Mouse (Mus musculus) 3134 (cell line): Measurements from ENCODE around the gene Pheta1.
A peak's percentile ranks its signal among the peaks of the same experiment; 100 is the strongest.

ENCODE experiments used
- DNase-seq: peaks from one replicate; pipeline ENCODE4 v3.0.0-alpha.2; 2011; ENCODE audit warnings: low spot score; ENCODE audit not compliant: insufficient read length; ENCODE audit errors: extremely low read depth

Gene Pheta1

GRCm38 (mm10) chr5:121848743-121849142 lies at the start of gene Pheta1:
Pheta1 (plus strand) TSS chr5:121848984.
- peak; percentile 87 for DNase-seq

GRCm38 (mm10) chr5:121807186-121807585 lies 41.6 kb upstream of the Pheta1 start:
- no peak for DNase-seq

GRCm38 (mm10) chr5:121808202-121808601 lies 40.6 kb upstream of the Pheta1 start:
- DNase-seq: no peak

DNA sequence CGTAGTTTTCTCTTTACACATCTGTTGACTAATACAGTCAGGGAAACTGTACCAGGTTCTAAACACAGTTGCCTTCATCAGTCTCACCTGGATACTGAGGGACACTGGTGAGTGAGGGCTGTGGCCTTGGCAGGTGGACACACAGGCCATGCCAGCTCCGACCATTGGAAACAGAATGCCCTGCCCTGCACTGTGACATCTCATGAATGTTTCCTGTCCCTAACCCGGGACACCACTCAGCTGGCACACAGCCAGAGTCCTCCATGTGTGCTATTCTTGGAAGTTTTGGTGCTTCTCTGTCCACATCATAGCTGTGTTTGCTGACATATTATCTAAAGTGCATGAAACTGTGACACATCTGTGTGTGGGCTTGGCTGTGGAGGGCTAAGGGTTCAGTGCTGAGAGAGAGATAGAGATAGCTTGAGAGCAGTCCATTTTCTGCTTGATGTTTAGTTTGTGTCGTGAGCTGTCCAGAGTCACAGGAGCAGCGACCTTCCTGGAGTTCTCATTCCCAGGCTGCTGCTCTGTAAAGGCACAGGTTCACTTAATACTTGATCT lies 39.0 kb upstream of the Pheta1 start:
- DNase-seq: no peak

DNA sequence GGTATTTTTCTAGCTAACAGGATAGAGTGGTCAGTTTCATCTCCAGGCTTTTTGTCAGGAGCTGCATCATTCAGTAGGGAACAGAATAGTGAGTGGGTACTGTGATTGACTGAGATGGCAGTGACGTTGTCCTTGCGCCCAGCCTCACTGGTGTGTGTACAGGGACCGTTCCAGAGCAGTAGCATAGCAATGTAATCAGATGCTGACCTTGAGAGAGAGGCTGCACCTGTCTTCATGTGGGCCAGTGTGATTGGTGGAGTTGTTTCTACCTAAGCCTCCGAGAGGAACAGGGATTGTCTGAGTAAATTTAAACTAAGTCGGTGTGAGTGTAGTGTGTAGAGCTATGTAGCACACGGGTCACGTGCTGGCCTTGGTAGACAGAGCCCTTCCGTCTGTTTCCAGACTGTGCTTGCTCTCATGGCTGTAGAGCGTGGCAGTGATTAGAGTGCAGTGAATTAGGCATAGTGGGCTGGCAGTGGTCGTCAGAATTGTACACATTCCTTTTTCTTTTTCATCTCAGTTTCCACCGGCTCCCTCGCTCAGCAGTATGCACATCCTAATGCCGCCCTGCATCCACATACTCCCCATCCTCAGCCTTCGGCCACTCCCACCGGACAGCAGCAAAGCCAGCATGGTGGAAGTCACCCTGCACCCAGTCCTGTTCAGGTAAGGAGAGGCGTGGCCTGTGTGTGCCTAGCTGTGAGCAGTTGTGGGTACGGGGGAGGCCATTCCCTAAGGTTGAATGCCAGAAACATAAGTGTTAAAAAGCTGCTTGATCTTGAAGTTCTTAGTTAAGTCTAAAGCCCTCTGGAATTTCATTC lies 38.2 kb upstream of the Pheta1 start:
- no peak for DNase-seq

- no peak for DNase-seq
These were observed 37.3 kb upstream of the Pheta1 start for GRCm38 (mm10) chr5:121811485-121811931.

- DNase-seq: no peak
These were observed 36.1 kb upstream of the Pheta1 start for GRCm38 (mm10) chr5:121812526-121813243.

- DNase-seq: no peak
These were observed 35.0 kb upstream of the Pheta1 start for GRCm38 (mm10) chr5:121813744-121814143.

DNA sequence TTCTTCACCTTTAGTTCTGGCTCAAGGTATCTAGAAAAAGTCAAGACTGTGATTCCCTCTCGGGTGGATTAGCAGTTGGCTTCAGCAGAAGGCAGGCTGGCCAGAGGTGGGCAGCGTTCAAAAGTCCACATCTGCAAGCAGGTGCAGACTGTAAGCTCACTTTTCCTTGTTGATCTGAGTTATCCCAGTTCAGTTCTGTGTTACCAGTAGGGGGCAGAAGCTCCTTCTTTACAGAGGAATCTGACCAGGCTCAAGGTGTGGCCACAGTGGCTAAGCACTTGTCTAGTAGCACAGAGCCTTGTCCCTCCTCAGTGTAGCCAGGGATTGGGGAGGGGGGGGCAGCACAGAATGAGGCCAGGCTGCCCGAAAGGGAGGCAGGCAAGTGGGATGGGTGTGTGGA lies 33.7 kb upstream of the Pheta1 start:
- DNase-seq: peak; percentile 47

DNA sequence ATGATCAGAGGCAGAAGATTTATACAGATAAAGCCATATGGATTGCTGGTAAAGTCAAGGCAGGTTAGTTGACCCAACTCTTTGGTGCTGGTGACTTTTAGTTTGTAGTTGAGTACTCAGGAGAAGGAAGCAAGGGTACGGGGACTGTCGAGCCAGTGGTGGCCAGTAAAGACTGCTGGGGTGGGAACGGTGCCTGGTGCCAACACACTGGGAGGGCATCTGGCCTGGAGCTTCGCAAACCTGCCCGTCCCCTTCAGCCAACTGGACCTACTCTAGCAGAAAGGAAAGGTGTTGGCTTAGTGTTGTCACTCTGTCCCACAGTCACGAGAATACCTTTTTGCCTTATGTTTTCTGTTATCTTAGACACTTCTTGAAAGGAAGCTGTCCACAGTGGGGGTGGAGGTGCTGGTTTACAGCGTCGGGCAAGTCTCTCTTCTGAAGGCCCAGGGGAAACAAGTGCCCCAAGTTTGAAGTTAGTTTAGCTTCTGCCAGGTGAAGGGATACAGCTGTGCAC lies 32.9 kb upstream of the Pheta1 start:
- no peak for DNase-seq

GRCm38 (mm10) chr5:121816611-121817010 lies 32.2 kb upstream of the Pheta1 start:
- no peak for DNase-seq

GRCm38 (mm10) chr5:121817551-121817950 lies 31.2 kb upstream of the Pheta1 start:
- DNase-seq: no peak

DNA sequence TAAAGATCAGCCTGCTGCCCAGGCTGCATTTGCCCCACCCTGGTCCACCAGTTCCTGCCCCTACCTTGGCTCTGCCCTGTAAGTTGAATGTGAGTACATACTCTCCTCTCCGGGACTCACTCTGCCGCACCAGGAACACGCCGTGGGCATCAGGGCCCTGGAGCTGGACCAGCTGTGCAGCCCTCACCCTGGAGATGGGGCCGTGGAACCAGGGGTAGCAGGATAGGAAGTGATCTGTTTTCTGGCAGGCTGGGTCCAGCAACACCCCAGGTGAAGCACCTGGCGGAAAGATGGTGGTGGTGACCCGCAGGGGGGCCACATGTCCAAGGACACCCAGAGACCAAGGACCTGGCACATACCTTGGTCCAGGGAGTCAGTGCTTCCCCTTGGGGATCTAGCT lies 30.4 kb upstream of the Pheta1 start:
- DNase-seq: no peak

- DNase-seq: no peak
These were observed 29.9 kb upstream of the Pheta1 start for GRCm38 (mm10) chr5:121818862-121819261.

- no peak for DNase-seq
These were observed 29.2 kb upstream of the Pheta1 start for GRCm38 (mm10) chr5:121819559-121819958.

GRCm38 (mm10) chr5:121820161-121820560 lies 28.6 kb upstream of the Pheta1 start:
- no peak for DNase-seq

DNA sequence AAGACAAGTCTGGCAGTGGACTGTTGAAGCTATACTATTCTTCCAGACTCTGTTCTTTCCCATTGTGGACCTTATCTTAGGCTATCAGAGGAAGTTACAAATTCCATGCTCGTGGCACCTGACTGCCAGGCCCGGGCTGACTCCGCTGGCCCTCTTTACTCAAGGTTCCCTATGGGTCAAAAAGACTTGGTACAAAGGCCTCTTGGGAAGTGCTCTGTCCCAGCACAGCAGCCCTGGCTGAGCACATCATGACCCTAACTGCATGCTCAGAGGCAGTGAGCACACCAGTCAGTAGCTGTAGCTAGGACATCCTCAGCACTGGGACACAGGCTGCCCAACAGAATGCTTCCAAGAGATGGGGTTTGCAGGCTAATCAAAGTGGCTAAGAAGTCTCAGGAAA lies 28.1 kb upstream of the Pheta1 start:
- no peak for DNase-seq

DNA sequence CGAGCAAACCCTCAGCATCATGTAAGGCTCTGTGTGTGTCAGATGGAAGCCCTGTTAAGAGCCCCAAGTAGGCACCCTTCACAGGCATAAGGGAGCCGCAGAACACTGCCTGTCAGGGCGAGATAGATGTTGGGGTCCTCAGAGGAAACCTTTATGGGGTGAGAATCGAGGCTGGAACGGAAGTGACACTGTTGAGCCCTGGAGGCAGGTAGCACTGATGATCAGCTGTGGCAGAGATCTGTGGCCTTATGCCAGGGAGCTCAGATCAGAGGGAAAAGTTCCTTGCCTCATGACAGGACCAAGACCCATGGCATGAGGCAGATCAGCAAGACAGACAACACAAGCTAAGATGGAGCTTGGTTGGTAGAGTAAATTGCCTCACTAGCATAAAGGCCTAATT lies 27.7 kb upstream of the Pheta1 start:
- DNase-seq: no peak

GRCm38 (mm10) chr5:121821552-121821951 lies 27.2 kb upstream of the Pheta1 start:
- no peak for DNase-seq

DNA sequence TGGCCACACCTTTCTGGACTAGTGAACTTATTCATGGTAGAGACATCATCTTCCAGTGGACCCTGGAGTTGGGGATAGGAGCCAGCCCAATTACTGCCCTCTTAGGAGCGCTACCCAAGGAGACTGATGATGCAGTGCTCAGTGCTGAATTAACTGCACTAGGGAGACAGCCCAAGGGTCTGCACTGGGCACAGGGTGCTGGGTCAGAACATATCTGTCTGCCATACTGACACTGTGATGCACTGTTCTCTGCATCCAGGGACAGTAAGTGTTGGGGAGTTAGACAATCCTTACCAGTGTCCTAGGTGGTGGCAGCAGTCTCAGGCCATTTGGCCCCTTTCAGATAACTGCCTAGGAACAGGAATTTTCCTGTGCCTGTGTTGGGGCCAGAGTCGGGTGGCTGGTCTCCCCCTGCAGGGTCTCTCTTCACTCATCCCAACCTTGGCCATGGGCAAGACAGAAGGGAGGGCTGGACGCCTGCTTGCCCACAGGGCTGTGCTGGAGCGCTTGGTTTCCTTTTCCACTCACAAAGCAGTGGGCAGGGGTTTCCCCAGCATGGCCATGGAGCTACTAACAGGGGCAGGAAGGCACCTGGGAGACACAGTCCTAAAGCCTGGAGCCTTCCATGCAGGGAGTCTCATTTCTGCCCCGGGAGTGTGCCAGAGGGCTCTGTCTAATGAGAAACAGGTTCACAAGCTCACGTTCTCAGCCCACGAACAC lies 25.8 kb upstream of the Pheta1 start:
- DNase-seq: no peak

- DNase-seq: no peak
These were observed 25.1 kb upstream of the Pheta1 start for GRCm38 (mm10) chr5:121823668-121824067.
